Mouse (Mus musculus): ENCODE data around the gene Mcm6.
"Not testable (repeated sequence)": the region's sequence is repeated elsewhere in the genome, so short reads cannot be mapped to it uniquely, and the experiment has no call there.

Gene Mcm6

GRCm38 (mm10) chr1:128328218-128328617, 31.2 kb downstream of the Mcm6 start, which contains the start of gene Lct:
Lct (minus strand) TSS chr1:128328318.
- no peak for DNase-seq

DNA sequence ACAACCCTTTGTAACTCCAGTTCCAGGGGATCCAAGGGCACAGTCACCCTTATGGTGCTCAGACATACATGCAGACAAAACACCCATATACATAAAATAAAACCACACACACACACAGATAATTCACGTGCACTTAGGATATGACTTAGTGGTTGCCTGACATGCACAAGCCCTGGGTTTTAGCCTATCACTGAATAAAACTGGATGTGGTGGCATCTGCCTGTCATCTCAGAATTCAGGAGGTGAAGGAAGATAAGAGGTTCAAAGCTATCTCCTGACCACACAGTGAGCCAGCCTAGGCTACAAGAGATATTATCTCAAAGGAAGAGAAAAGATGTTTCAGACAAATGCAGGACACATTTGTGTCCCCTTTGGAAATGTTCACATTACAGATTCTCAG, 32.3 kb downstream of the Mcm6 start:
- no peak for DNase-seq

- peak; percentile 51 for DNase-seq
Observed at GRCm38 (mm10) chr1:128324776-128325175, 34.7 kb downstream of the Mcm6 start.

DNA sequence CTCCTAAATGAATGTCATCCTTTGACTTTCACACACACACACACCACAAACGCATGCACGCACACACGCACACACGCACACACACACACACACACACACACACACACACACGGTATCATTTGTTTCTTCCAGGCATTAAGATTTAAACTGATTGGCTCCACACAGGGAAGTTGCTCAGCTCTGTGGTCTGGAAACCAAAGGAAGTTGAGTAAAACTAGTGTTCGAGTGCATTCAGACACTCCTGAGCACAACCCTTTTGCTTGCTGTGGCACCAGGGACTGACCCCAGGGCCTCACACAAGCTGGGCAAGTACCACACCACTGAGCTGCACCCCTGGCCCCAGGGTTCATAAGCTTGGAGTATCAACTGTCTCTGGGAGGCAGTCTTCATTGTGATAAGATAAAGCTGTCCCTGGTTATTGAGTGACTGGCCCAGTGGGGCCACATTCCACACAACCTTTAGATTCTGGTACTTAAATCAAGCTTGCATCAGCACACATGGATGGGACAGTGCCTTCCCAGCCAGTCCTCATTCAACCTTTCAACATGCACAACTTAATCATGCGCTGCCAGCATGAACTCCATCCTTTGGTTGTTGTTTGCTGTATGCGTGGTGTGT, 36.3 kb downstream of the Mcm6 start:
- DNase-seq, result no peak

- not testable (repeated sequence) for DNase-seq
Observed at GRCm38 (mm10) chr1:128319266-128319665, 40.2 kb downstream of the Mcm6 start.

- DNase-seq, result no peak
Observed at GRCm38 (mm10) chr1:128314665-128315064, 44.8 kb downstream of the Mcm6 start.

DNA sequence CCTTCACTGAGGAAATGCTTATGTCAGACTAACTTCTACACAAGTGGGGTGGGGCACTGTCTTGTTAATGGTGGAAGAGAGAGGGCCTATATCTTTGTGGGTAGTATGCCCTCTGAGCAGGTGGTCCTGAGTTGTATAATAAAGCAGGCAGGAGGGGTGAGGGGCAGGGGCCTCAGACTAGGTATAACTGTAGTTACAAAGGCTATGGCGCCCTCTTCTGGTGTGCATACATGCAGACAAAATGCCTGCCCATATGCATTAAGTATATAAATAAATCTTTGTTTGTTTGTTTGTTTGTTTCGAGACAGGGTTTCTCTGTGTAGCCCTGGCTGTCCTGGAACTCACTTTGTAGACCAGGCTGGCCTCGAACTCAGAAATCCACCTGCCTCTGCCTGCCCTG, 50.4 kb downstream of the Mcm6 start:
- DNase-seq, result no peak

- no peak for DNase-seq
Observed at GRCm38 (mm10) chr1:128303900-128304299, 55.6 kb downstream of the Mcm6 start.

- DNase-seq, result no peak
Observed at GRCm38 (mm10) chr1:128295717-128296528, 63.5 kb downstream of the Mcm6 start.

DNA sequence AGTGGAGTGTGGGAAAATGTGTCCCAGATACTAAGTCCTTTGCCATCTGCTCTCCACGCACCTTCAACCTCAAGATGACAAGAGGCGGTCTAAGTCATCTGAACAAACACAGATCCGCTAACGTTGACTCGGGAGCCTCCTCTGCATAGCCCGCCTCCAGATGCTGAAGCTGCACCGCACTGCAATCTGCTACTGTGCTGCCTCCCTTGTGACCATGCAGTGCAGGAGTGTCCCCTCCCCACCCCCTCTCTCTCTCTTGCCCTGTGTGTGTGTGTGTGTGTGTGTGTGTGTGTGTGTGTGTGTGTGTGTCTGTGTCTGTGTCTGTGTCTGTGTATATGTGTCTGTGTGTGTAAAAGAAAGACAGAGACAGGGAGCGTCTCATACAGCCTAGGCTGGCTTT, 64.2 kb downstream of the Mcm6 start:
- no peak for DNase-seq

- DNase-seq, result no peak
Observed at GRCm38 (mm10) chr1:128293524-128293923, 65.9 kb downstream of the Mcm6 start.

DNA sequence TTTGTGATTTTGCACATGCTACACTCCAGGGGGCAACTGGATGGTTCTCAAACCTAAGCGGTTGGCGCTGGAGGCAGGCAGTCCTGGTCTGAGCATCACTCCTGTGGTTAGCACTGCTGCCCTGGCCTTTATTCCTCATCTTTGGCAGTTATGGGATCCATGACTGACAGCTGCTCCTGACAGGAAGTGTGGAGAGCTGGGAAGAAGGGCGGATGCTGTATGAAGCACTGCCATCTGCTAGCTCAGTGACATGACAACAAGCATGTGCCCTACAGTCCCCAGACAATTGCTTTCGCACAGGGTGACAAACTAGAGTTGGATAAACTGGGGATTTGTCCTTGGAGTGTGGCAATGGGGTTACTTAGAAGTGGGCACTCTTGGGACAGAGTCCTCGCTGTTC, 69.2 kb downstream of the Mcm6 start:
- peak; percentile 55 for DNase-seq

DNA sequence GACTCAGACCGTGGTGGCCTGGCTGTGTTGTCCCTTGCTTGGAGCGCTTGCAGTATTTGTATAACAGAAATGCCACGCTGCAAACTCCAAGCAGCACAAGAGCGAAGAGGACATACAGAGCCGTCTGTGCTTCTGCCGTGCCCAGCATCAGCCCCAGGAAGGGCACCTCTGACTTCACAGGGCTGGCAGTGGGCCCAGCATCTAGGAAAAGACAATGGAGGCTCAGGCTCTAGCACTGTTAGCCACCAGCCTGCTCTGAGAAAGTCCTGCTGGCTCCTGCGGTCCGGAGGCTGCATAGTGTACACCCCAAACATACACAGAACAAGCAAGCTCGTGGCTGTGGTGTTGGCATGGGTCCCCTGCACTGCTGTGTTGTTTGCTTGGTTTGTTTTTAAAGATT, 74.3 kb downstream of the Mcm6 start:
- no peak for DNase-seq

DNA sequence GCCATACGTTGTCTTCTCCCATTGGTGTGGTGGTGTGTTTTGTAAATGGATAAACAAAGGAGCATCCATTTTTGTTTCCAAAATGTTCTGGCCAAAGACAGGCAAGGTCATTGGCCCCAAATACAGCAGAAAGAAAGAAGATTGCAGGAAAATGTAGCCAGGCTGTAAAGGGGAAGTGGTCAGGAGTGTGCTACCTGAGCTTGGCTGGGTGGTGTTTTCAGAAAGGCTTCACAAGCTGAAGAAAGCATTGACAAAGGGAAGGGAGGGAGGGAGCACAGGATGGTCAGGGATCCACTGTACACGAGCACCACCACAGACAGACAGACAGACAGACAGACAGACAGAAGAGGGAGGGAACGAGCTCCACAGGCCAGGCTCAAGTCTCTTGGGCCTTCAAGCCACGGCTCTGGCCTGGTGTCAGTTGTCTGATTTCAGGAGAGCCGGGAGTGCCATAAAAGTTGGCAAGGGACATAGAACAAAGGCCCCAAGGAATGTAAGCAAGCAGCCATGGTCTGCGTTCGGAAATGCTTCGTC, 75.2 kb downstream of the Mcm6 start:
- no peak for DNase-seq

DNA sequence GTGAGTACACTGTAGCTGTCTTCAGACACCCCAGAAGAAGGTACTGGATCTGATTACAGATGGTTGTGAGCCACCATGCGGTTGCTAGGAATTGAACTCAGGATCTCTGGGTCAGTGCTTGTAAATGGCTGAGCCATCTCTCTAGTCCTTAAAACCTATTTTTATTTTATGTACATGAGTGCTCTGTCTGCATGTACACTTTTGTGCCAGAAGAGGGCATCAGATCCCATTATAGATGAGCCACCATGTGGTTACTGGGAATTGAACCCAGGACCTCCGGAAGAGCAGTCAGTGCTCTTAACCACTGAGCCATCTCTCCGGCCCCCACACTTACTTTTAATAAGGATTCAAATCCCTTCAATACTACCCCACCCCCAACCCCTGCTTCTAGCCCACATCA, 76.5 kb downstream of the Mcm6 start:
- DNase-seq, result no peak

DNA sequence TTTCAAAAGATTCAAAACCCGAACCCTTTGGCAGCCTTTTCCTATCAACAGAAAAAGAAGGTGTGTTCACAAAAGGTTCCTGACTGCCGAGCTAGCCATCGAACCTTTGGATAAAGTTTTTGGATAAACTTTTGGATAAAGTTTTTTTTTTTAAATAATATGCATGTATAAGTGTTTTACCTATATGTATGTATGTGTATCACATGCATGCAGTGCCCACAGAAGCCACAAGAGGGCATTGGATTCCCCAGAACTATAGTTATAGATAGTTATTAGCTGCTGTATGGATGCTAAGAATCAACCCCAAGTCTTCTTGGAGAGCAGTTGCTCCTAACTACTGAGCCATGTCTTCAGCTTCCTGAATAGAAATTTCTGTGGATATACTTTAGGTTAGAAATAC, 77.7 kb downstream of the Mcm6 start:
- DNase-seq, result no peak
